Mouse (Mus musculus): Measurements from ENCODE around the gene Tnfsf11. TPM values are rescaled to one million over a fixed set of nuclear protein-coding genes. Genes with fewer than 3 reads are reported as not detected.

Gene Tnfsf11
- polyA plus RNA-seq, 1 experiment from 2014 or later, result not detected

DNA sequence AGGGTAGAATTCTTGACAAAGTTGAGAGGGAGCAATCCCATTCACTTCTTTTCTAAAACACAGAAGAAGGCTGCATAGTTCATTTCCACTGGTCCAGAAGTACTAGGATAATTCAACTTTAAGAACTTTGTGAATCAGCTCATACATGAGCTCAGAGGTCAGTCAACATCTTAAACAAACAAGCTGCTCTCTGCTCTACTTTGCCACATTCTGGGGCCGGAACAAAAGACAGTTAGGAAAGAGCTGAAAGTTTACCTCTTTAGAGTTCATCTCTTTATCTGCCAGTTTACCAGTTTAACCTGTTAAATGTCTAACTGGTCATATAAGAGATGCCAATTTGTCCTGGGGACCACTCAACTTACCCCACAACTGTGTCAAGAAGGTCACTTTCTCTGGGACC lies 15.5 kb upstream of the Tnfsf11 start:
- H3K4me2 ChIP-seq (replicated peaks), result no peak overlapping the region
- H3K27ac ChIP-seq, result no peak overlapping the region
- no peak overlapping the region for H3K4me3 ChIP-seq
- WGBS, result 75% methylated on average over 1 of the region's 1 CpGs
- H3K27me3 ChIP-seq (replicated peaks), result no peaks in the 10 kb centered on the region
- H3K36me3 ChIP-seq, result no peaks in the 10 kb centered on the region
- ATAC-seq (ENCODE audit: low FRiP score, low read depth), result no peak
- H3K9me3 ChIP-seq, result no peaks in the 10 kb centered on the region
- H3K9ac ChIP-seq, result no peak overlapping the region
- no peaks in the 10 kb centered on the region for H3K4me1 ChIP-seq

DNA sequence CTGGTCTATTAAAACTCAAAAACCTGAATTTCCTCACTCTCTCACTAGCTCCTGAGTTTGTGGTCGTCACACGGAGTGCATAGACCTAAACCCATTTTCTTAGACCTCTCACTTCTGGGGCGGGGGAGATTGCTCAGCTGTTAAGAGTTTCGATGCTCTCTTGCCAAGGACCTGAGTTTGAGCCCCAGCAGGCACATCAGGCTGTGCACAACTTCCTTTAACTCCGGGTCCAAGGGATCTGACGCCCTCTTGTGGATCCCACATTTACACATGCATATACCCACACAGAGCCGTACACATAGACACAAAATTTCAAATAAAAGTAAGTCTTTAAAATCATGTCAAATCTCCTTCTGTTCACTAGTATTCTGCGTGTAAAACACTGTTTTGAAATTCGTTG lies 15.1 kb upstream of the Tnfsf11 start:
- H3K9ac ChIP-seq, result no peak overlapping the region
- H3K4me2 ChIP-seq (replicated peaks), result no peak overlapping the region
- no peaks in the 10 kb centered on the region for H3K9me3 ChIP-seq
- H3K27me3 ChIP-seq (replicated peaks), result no peaks in the 10 kb centered on the region
- no peaks in the 10 kb centered on the region for H3K4me1 ChIP-seq
- WGBS, result 89% methylated on average over 9 of the region's 9 CpGs
- no peak for ATAC-seq (ENCODE audit: low FRiP score, low read depth)
- no peak overlapping the region for H3K4me3 ChIP-seq
- H3K27ac ChIP-seq, result no peak overlapping the region
- no peaks in the 10 kb centered on the region for H3K36me3 ChIP-seq

DNA sequence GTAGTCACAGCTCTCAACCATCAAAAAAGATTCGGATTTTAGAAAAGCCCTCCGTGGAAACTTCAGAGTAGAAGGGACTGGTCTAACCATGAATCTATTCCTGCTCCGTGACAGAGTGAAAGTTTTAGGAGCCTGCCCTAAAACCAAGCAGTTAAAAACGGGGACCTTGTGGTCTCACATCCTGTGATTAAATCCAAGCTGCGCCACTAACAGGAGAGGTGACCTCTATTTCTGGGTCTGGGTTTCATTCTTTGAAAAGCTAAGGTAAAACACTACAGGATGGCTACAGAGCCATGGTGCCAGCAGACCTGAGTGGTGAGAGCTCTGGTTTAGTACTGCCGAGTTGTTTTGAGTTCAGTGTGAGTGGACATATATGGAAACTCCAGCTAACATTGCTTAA lies 12.4 kb upstream of the Tnfsf11 start:
- Histone ChIP-seq H3K4me3 (no peak overlapping the region), H3K27ac (no peak overlapping the region), H3K4me2 (replicated peaks) (no peak overlapping the region), H3K9me3 (no peaks in the 10 kb centered on the region), H3K27me3 (replicated peaks) (no peaks in the 10 kb centered on the region), H3K4me1 (no peaks in the 10 kb centered on the region), H3K36me3 (no peaks in the 10 kb centered on the region), H3K9ac (no peak overlapping the region)
- no peak for ATAC-seq (ENCODE audit: low FRiP score, low read depth)
- WGBS, result 89% methylated on average over 6 of the region's 6 CpGs

DNA sequence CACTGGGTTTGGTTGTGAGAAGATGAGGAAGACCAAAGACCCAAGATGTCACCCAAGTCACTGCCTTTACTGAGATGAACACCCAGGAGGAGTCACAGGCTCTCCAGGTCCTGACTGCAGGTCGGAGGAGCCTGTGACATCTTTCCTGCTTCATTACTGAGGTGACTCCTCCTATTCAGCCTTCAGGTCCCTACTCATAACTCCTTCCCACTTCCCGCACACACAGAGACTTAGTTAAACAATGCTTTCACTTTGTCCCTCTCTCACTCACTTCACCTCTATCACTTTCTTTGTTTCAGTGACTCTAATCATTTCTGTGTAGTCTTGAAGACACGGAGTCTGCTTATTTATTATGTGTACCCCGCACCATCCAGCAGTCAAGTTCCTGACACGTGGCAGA lies 11.7 kb upstream of the Tnfsf11 start:
- H3K4me3 ChIP-seq, result no peak overlapping the region
- H3K4me2 ChIP-seq (replicated peaks), result no peak overlapping the region
- no peaks in the 10 kb centered on the region for H3K9me3 ChIP-seq
- 80% methylated on average over 5 of the region's 5 CpGs for WGBS
- no peak overlapping the region for H3K9ac ChIP-seq
- H3K36me3 ChIP-seq, result no peaks in the 10 kb centered on the region
- H3K27me3 ChIP-seq (replicated peaks), result no peaks in the 10 kb centered on the region
- no peaks in the 10 kb centered on the region for H3K4me1 ChIP-seq
- ATAC-seq (ENCODE audit: low FRiP score, low read depth), result no peak
- no peak overlapping the region for H3K27ac ChIP-seq

DNA sequence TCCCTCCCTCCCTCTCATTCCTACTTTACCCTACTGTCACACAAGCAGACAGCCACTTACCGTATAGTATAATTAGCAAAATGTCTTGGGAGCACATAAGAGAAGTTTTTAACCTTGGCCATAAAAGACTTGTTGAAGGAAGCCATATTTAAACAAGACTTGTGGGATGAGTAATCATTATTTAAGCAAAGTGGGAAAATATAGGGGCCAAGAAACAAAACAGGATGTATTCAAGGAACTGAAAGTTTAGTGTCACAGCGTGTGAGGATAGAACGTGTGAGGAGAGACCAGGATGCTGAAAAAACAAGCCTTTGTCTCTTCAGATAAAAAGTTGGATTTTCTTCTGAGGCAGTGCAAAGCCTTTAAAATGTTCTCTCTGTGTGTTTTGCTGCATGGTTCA lies 11.2 kb upstream of the Tnfsf11 start:
- no peaks in the 10 kb centered on the region for H3K36me3 ChIP-seq
- no peaks in the 10 kb centered on the region for H3K9me3 ChIP-seq
- no peak overlapping the region for H3K4me3 ChIP-seq
- H3K4me1 ChIP-seq, result no peaks in the 10 kb centered on the region
- no peak overlapping the region for H3K4me2 ChIP-seq (replicated peaks)
- no peak for ATAC-seq (ENCODE audit: low FRiP score, low read depth)
- H3K27me3 ChIP-seq (replicated peaks), result no peaks in the 10 kb centered on the region
- H3K27ac ChIP-seq, result no peak overlapping the region
- no peak overlapping the region for H3K9ac ChIP-seq
- WGBS, result 76% methylated on average over 3 of the region's 3 CpGs

DNA sequence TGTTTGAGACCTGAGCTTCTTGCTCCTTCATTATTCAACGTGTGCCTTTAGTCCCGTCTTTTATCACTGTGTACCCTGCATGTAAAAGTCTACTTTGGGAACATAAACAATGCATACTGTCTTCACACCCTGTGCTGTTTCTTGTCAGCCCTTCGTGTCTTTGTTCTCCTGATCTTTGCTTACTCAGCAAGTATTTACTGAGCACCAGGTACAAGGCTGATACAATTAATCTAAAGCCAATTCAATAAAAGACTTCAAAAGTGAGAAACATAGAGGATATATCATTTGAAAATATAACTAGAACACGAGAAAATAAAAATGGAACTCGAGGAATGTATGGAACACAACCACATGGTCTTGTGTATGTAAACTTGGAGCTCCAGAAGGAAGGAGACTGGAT lies 9.8 kb upstream of the Tnfsf11 start:
- H3K36me3 ChIP-seq, result no peaks in the 10 kb centered on the region
- no peak for ATAC-seq (ENCODE audit: low FRiP score, low read depth)
- 85% methylated on average over 5 of the region's 5 CpGs for WGBS
- no peak overlapping the region for H3K27ac ChIP-seq
- H3K27me3 ChIP-seq (replicated peaks), result no peaks in the 10 kb centered on the region
- H3K9ac ChIP-seq, result no peak overlapping the region
- no peak overlapping the region for H3K4me2 ChIP-seq (replicated peaks)
- no peak overlapping the region for H3K4me3 ChIP-seq
- no peaks in the 10 kb centered on the region for H3K9me3 ChIP-seq
- H3K4me1 ChIP-seq, result no peaks in the 10 kb centered on the region

DNA sequence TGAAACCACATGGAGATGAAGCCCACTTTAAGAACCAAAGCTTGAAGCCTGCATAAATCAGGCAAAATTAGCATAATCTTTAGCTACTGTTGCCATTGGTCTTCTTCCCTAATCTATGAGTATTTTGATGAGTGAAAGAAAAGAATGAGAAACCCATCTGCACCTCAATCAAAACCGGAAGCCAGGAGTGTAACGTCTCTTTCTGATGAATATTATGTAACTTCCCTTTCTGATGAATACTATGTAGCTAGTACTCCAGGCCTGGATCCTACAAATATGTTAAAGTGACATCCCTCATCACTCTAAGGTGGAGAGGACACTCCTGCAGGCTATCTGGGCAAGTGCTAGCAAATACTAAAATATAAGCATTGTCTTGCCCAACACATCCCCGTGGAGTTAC lies 6.9 kb downstream of the Tnfsf11 start:
- H3K36me3 ChIP-seq, result no peaks in the 10 kb centered on the region
- WGBS, result 94% methylated on average over 3 of the region's 3 CpGs

DNA sequence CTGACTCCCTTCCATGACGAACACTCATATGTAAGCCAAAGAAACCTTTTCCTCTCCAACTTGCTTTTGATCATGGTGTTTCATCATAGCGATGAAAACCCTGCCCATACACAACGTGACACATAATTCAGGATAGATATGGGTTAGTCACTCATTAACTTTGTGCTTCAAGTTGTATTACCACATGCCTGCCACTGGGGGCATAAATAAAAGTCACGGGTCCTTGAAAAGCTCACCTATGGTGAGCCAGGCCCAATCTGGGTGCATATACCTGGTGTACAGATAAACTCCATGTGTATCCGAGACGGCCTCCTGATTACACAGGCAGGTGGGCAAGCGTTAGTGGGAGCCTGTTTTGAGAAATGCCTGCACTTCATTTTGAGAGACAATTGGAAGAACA lies 15.2 kb downstream of the Tnfsf11 start:
- no peaks in the 10 kb centered on the region for H3K36me3 ChIP-seq
- no peak overlapping the region for H3K4me3 ChIP-seq
- peaks cover 15% of the 10 kb centered on the region for H3K4me1 ChIP-seq
- 91% methylated on average over 7 of the region's 7 CpGs for WGBS
- ATAC-seq (ENCODE audit: low FRiP score, low read depth), result no peak
- peaks cover 10% of the 10 kb centered on the region for H3K9me3 ChIP-seq
- H3K27ac ChIP-seq, result no peak overlapping the region
- no peaks in the 10 kb centered on the region; the same call in 1 of the 2 replicates for H3K27me3 ChIP-seq (replicated peaks)
- H3K9ac ChIP-seq, result no peak overlapping the region
- no peak overlapping the region for H3K4me2 ChIP-seq (replicated peaks)

More for the DNA sequence above, 6.9 kb downstream of the Tnfsf11 start:
- Histone ChIP-seq H3K27ac (no peak overlapping the region), H3K4me3 (no peak overlapping the region), H3K4me2 (replicated peaks) (no peak overlapping the region), H3K9ac (no peak overlapping the region), H3K9me3 (no peaks in the 10 kb centered on the region), H3K4me1 (no peaks in the 10 kb centered on the region), H3K27me3 (replicated peaks) (peaks cover 1% of the 10 kb centered on the region)
- no peak for ATAC-seq (ENCODE audit: low FRiP score, low read depth)

DNA sequence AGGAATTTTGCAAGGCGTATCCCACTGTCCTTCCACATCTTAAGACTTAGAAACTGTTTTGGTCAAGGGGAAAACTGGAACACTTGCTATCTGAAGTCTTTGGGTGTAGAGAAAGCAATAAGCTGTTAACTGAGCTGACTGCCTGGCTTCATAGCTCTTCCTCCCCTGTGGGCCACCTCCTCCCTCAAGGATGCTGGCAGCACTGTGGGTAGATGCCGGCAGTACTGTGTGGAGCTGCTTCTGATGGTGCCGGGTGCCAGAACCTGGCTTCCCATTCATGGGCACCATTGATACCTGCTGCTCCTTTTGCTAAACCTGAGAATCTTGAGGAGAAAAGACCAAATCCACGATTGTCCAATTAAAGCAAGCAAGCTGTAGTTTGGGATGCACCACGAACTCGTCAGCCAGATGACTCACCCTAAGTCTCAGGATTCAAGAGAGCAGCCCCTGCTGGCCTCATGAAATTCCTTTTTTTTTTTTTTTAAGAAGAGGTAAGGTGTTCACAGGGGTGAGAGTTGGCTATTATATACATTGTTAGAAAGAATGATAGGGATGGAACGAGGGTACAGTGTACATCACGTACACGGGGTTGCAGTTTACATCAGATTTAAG lies 17.8 kb downstream of the Tnfsf11 start:
- Histone ChIP-seq H3K9ac (no peak overlapping the region), H3K4me2 (replicated peaks) (no peak overlapping the region)
- 80% methylated on average over 9 of the region's 9 CpGs for WGBS

DNA sequence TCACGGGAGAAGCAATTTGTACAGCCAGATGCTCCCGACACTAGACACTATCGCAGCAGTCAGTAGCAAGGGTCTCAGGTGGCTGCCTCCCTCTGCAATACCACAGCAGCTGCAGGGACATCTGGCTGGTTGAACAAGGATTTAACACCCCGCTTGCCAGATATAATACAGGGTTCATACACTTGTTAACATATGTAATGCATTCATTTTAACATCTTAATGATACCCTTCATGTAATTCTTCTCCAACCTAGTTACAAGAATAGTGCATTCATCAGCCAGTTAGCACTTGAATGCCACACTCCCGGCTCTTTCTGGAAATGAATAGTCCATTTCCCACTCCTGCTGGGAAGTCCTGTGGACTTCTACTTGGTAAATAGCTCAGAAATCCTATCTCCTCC lies 18.9 kb downstream of the Tnfsf11 start:
- Histone ChIP-seq H3K36me3 (no peaks in the 10 kb centered on the region), H3K9me3 (peaks cover 4% of the 10 kb centered on the region), H3K27me3 (replicated peaks) (no peaks in the 10 kb centered on the region; the same call in 1 of the 2 replicates), H3K4me3 (no peak overlapping the region), H3K4me1 (peaks cover 26% of the 10 kb centered on the region), H3K4me2 (replicated peaks) (no peak overlapping the region), H3K27ac (no peak overlapping the region), H3K9ac (no peak overlapping the region)
- ATAC-seq (ENCODE audit: low FRiP score, low read depth), result peak; percentile 66; the same call in 1 of the 2 replicates
- 8% methylated on average over 5 of the region's 5 CpGs for WGBS

More for the DNA sequence above, 17.8 kb downstream of the Tnfsf11 start:
- no peak for ATAC-seq (ENCODE audit: low FRiP score, low read depth)
- Histone ChIP-seq H3K9me3 (peaks cover 10% of the 10 kb centered on the region), H3K27me3 (replicated peaks) (no peaks in the 10 kb centered on the region; the same call in 1 of the 2 replicates), H3K4me3 (no peak overlapping the region), H3K27ac (no peak overlapping the region), H3K4me1 (peaks cover 26% of the 10 kb centered on the region), H3K36me3 (no peaks in the 10 kb centered on the region)

DNA sequence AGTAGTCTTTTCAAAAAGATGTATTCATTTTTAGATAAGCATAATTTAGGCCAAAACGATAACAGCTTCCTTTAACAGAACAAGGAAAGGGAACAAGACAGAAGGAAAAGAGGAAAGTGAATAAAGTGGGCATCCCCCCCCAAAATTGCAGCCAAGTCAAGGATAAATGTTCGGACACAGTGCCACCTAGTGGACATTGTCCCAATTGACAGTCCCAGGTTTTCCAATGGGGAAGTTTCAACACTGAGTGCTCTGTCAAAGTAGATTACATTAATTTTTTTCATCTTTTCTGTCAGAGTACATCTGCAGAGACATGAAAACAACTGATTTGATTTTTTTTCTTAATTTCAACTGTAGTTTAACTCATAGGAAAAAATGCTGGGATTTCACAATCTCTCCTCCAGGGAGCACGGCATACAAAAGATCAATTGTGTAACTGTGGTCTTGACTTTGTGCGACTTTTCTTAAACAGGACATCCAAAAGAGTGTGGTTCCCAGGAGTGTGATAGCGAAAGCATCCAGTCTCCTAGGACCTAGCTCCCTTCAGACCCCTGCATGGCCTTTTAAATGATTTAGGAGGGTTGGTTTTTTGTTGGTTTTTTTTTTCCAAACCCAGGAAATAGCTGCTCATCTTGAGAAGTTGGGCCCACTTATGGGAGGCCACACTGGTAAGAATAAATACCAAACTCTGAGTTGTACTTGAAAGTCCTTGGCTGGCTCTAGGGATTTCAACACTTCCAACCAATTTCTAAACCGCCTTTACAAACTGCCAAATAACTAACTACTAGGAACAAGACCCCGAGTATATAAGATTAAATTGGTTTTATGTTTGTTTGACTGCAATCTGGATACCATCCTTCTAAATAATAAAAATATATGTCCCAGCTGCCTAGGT lies 19.7 kb downstream of the Tnfsf11 start:
- Histone ChIP-seq H3K4me2 (replicated peaks) (no peak overlapping the region), H3K9me3 (no peaks in the 10 kb centered on the region), H3K9ac (no peak overlapping the region), H3K36me3 (no peaks in the 10 kb centered on the region), H3K27ac (no peak overlapping the region), H3K27me3 (replicated peaks) (no peaks in the 10 kb centered on the region; the same call in 1 of the 2 replicates), H3K4me1 (peaks cover 26% of the 10 kb centered on the region), H3K4me3 (no peak overlapping the region)
- 36% methylated on average over 7 of the region's 7 CpGs for WGBS
- ATAC-seq (ENCODE audit: low FRiP score, low read depth), result no peak

DNA sequence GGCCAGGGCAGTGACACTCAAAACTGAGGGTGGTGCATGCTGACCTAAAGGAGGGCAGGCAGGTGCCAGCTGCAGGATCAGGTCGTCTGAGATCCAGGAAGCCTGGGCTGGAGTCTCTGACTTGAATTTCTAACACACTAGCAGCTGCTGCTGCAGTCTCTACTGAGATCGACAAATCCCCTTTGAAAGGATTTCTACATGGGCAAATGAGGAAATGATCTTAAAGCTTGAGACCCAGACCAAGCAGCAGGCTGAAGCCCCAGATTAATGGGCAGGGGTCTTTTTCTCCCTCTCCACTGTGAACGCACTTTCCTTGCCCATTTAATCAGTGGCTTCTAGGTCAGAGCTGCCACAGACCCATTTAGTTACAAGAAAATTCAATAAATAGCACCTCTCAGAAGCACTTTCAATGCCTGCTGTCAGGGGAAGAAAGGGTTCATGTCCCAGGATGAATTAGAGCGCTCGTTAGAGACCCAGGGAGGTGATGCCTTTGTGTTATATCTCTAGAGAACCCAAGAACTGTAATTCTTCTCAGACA lies 21.8 kb downstream of the Tnfsf11 start:
- H3K9ac ChIP-seq, result peak overlapping the region; percentile 40; the same call in 1 of the 2 replicates
- H3K4me3 ChIP-seq, result no peak overlapping the region
- peaks cover 26% of the 10 kb centered on the region for H3K4me1 ChIP-seq
- 0 out of 2 replicates have a peak overlapping the region, but pooled peaks have one; percentile 18 for H3K4me2 ChIP-seq (replicated peaks)
- H3K27ac ChIP-seq, result peak overlapping the region; percentile 32
- no peaks in the 10 kb centered on the region for H3K9me3 ChIP-seq
- H3K36me3 ChIP-seq, result no peaks in the 10 kb centered on the region
- no peaks in the 10 kb centered on the region; the same call in 1 of the 2 replicates for H3K27me3 ChIP-seq (replicated peaks)
- 0 out of 2 replicates have a peak, but pooled peaks have one; percentile 17 for ATAC-seq (ENCODE audit: low FRiP score, low read depth)
- WGBS, result 20% methylated on average over 5 of the region's 5 CpGs

Data from neural tube, embryonic 12.5 days (tissue).